Mouse (Mus musculus): ENCODE measurements around the gene Cryba4. TPM values are rescaled to one million over a fixed set of nuclear protein-coding genes. Genes with fewer than 3 reads are reported as not detected.

The Cryba4 gene
- total and polyA plus RNA-seq, 3 experiments, result not detected

- H3K27ac ChIP-seq (ENCODE audit: insufficient read depth, low read depth), result no peak overlapping the region
- no peak overlapping the region for H3K9ac ChIP-seq (ENCODE audit: insufficient read depth, low read depth)
- H3K4me2 ChIP-seq (ENCODE audit: insufficient read depth, low read depth, poor library complexity, severe bottlenecking), result no peak overlapping the region
- TF ChIP-seq KAT2A (IDR thresholded peaks at IDR 0.05; ENCODE audit: insufficient replicate concordance, low read length) (no peak), CHD2 (IDR thresholded peaks at IDR 0.05; ENCODE audit: low read length) (no peak), USF1 (IDR thresholded peaks at IDR 0.05; ENCODE audit: low read depth, low read length) (no peak), TBP (conservative IDR thresholded peaks at IDR 0.05; ENCODE audit: low read depth, low read length) (no peak), SMC3 (IDR thresholded peaks at IDR 0.05; ENCODE audit: low read depth, low read length) (no peak), CHD1 (IDR thresholded peaks at IDR 0.05; ENCODE audit: low read depth, low read length) (no peak), RAD21 (IDR thresholded peaks at IDR 0.05; ENCODE audit: low read depth, low read length) (no peak), NRF1 (IDR thresholded peaks at IDR 0.05; ENCODE audit: low read depth, low read length) (no peak), ZC3H11A (IDR thresholded peaks at IDR 0.05; ENCODE audit: low read depth, low read length) (no peak), TCF12 (IDR thresholded peaks at IDR 0.05; ENCODE audit: low read depth, low read length) (no peak), EP300 (IDR thresholded peaks at IDR 0.05; ENCODE audit: low read length) (no peak), BHLHE40 (IDR thresholded peaks at IDR 0.05; ENCODE audit: low read depth, low read length) (no peak), NELFE (IDR thresholded peaks at IDR 0.05; ENCODE audit: low read depth, low read length) (no peak), POLR2A (IDR thresholded peaks at IDR 0.05; ENCODE audit: low read depth, low read length) (no peak), MAZ (IDR thresholded peaks at IDR 0.05; ENCODE audit: low read depth, low read length) (no peak), USF2 (conservative IDR thresholded peaks at IDR 0.05; ENCODE audit: low read depth, low read length) (no peak), SIN3A (IDR thresholded peaks at IDR 0.05; ENCODE audit: low read length) (no peak), UBTF (IDR thresholded peaks at IDR 0.05; ENCODE audit: low read depth, low read length) (no peak)
- no peaks in the 10 kb centered on the region for H3K79me2 ChIP-seq (replicated peaks; ENCODE audit: control insufficient read depth, extremely low read depth, insufficient read depth, poor library complexity, severe bottlenecking)
- no peaks in the 10 kb centered on the region for H3K36me3 ChIP-seq (replicated peaks in 1 of 2; ENCODE audit: control insufficient read depth in 1 of 2, insufficient read depth in 1 of 2, low read length in 1 of 2)
- in situ Hi-C loops (cut with MboI; ENCODE audit: low pct_ligation_motif_present, low pct_unique_long_range_greater_than_20kb, low sequenced_read_pairs) (loop anchor here (10.0 kb wide), 1 partner anchor 208 kb away; no protein-coding TSS in a partner anchor), dilution Hi-C loops (cut with MboI; ENCODE audit: extremely low pct_ligation_motif_present, extremely low pct_unique_long_range_greater_than_20kb, low sequenced_read_pairs) (no loop called here)
- H3K4me1 ChIP-seq (ENCODE audit: control insufficient read depth in 1 of 2, insufficient read depth in 2 of 2), result no peaks in the 10 kb centered on the region
- peaks cover 62% of the 10 kb centered on the region for H3K27me3 ChIP-seq (replicated peaks)
- no peak for DNase-seq (ENCODE audit: extremely low read depth)
- no peak overlapping the region for H3K4me3 ChIP-seq (replicated peaks in 1 of 3; ENCODE audit: low read depth in 2 of 3, low read length in 2 of 3, poor library complexity in 1 of 3)
- H3K9me3 ChIP-seq (replicated peaks; ENCODE audit: low read length), result no peaks in the 10 kb centered on the region
Observed at GRCm38 (mm10) chr5:112217031-112217430, 35.3 kb downstream of the Cryba4 start.

- H3K36me3 ChIP-seq (replicated peaks in 1 of 2; ENCODE audit: control insufficient read depth in 1 of 2, insufficient read depth in 1 of 2, low read length in 1 of 2), result no peaks in the 10 kb centered on the region
- no peaks in the 10 kb centered on the region for H3K79me2 ChIP-seq (replicated peaks; ENCODE audit: control insufficient read depth, extremely low read depth, insufficient read depth, poor library complexity, severe bottlenecking)
- H3K4me1 ChIP-seq (ENCODE audit: control insufficient read depth in 1 of 2, insufficient read depth in 2 of 2), result no peaks in the 10 kb centered on the region
- no peak overlapping the region for H3K4me2 ChIP-seq (ENCODE audit: insufficient read depth, low read depth, poor library complexity, severe bottlenecking)
- TF ChIP-seq USF1 (IDR thresholded peaks at IDR 0.05; ENCODE audit: low read depth, low read length) (no peak), HCFC1 (IDR thresholded peaks at IDR 0.05; ENCODE audit: low read depth, low read length) (no peak), E2F4 (IDR thresholded peaks at IDR 0.05; ENCODE audit: insufficient replicate concordance, low read depth, low read length) (no peak), MAX (IDR thresholded peaks at IDR 0.05; ENCODE audit: low read length) (no peak), USF2 (conservative IDR thresholded peaks at IDR 0.05; ENCODE audit: low read depth, low read length) (no peak), RCOR1 (conservative IDR thresholded peaks at IDR 0.05; ENCODE audit: low read depth, low read length) (no peak), CTCF (conservative IDR thresholded peaks at IDR 0.05 in 1 of 2, IDR thresholded peaks at IDR 0.05 in 1 of 2; ENCODE audit: low read depth in 2 of 2, low read length in 2 of 2) (no peak), TBP (conservative IDR thresholded peaks at IDR 0.05; ENCODE audit: low read depth, low read length) (no peak), IRF4 (IDR thresholded peaks at IDR 0.05; ENCODE audit: low read depth, low read length) (no peak), NRF1 (IDR thresholded peaks at IDR 0.05; ENCODE audit: low read depth, low read length) (no peak), MXI1 (IDR thresholded peaks at IDR 0.05; ENCODE audit: low read depth, low read length) (no peak), UBTF (IDR thresholded peaks at IDR 0.05; ENCODE audit: low read depth, low read length) (no peak), ZKSCAN1 (IDR thresholded peaks at IDR 0.05; ENCODE audit: borderline replicate concordance, low read depth, low read length) (no peak), MAZ (IDR thresholded peaks at IDR 0.05; ENCODE audit: low read depth, low read length) (no peak), EP300 (IDR thresholded peaks at IDR 0.05; ENCODE audit: low read length) (no peak)
- in situ Hi-C loops (cut with MboI; ENCODE audit: low pct_ligation_motif_present, low pct_unique_long_range_greater_than_20kb, low sequenced_read_pairs), result loop anchor here (10.0 kb wide), 1 partner anchor 208 kb away; no protein-coding TSS in a partner anchor
- H3K9me3 ChIP-seq (replicated peaks; ENCODE audit: low read length), result peaks cover 5% of the 10 kb centered on the region
- DNase-seq (ENCODE audit: extremely low read depth), result no peak
- H3K27ac ChIP-seq (ENCODE audit: insufficient read depth, low read depth), result no peak overlapping the region
- peaks cover 56% of the 10 kb centered on the region for H3K27me3 ChIP-seq (replicated peaks)
- no peak overlapping the region for H3K9ac ChIP-seq (ENCODE audit: insufficient read depth, low read depth)
- dilution Hi-C loops (cut with MboI; ENCODE audit: extremely low pct_ligation_motif_present, extremely low pct_unique_long_range_greater_than_20kb, low sequenced_read_pairs), result no loop called here
- H3K4me3 ChIP-seq (replicated peaks in 1 of 3; ENCODE audit: low read depth in 2 of 3, low read length in 2 of 3, poor library complexity in 1 of 3), result no peak overlapping the region
Observed at GRCm38 (mm10) chr5:112216335-112216734, 36.0 kb downstream of the Cryba4 start.
